Mouse (Mus musculus) hindlimb bud, embryonic 11.5 days (tissue): ENCODE data around the gene Olfr1221.
"Not testable (repeated sequence)": the region's sequence is repeated elsewhere in the genome, so short reads cannot be mapped to it uniquely, and the experiment has no call there.

Experiments
- DNase-seq: peaks from one replicate; pipeline ENCODE4 v3.0.0-alpha.2; 2012; ENCODE audit warnings: low read depth, low spot score; ENCODE audit errors: extremely low spot score

Gene Olfr1221

GRCm38 (mm10) chr2:89117183-89117582 is at the start of gene Olfr1221:
Gene Olfr1221 (minus strand): TSS chr2:89117283.
- no peak for DNase-seq

GRCm38 (mm10) chr2:89164711-89165110 is 47.6 kb upstream of the Olfr1221 start:
- DNase-seq: not testable (repeated sequence)

- DNase-seq: not testable (repeated sequence)
Observed at GRCm38 (mm10) chr2:89163991-89164390, 46.9 kb upstream of the Olfr1221 start, which contains the start of gene Olfr1224-ps1. Gene Olfr1224-ps1 (minus strand): TSS chr2:89164091.

GRCm38 (mm10) chr2:89151460-89151859 is 34.4 kb upstream of the Olfr1221 start, which contains the start of gene Olfr1223:
Gene Olfr1223 (minus strand): TSS chr2:89151560.
- no peak for DNase-seq

GRCm38 (mm10) chr2:89132954-89133353 is 15.9 kb upstream of the Olfr1221 start, which contains the start of gene Olfr1222:
Gene Olfr1222 (minus strand): TSS chr2:89133054.
- no peak for DNase-seq

- no peak for DNase-seq
Observed at GRCm38 (mm10) chr2:89106735-89107134, 10.3 kb downstream of the Olfr1221 start, which contains the start of gene Olfr1220. Gene Olfr1220 (minus strand): TSS chr2:89106835.

GRCm38 (mm10) chr2:89105651-89106050 is 11.4 kb downstream of the Olfr1221 start:
- no peak for DNase-seq

GRCm38 (mm10) chr2:89093848-89094247 is 23.2 kb downstream of the Olfr1221 start:
- no peak for DNase-seq

- no peak for DNase-seq
Observed at GRCm38 (mm10) chr2:89083413-89083812, 33.7 kb downstream of the Olfr1221 start, which contains the start of gene Olfr1219. Gene Olfr1219 (minus strand): TSS chr2:89083513.

- DNase-seq: no peak
Observed at GRCm38 (mm10) chr2:89081487-89081886, 35.6 kb downstream of the Olfr1221 start.

- no peak for DNase-seq
Observed at GRCm38 (mm10) chr2:89061087-89061486, 56.0 kb downstream of the Olfr1221 start, which contains the start of gene Olfr1218. Gene Olfr1218 (minus strand): TSS chr2:89061187.
